23 mouse cellular contexts compared by ENCODE assay signal in the genomic region with DNA sequence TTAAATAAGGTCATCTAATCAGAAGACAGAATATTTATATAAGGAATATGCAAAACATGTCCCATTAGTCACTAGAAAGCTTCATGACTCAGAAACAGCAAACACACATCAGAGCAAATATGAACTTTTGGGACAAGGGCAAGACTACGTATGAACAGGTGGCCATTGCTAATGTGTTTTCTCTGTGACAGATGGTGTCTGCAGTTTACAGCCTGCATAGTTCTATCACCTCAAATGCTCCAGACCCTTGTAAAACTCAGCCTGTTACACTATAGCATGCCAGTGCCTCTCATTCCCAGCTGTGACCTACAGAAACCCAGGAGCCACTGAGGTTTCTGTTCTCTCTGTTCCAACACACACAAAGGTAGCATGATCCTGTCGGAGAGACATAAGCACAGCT.
A peak's percentile ranks its signal among the peaks of the same experiment; 100 is the strongest.
DNase-seq lines count a peak whose midpoint lies in the region; ATAC-seq and TF ChIP-seq lines count a peak whose summit lies in the region.
"Had no signal": no experiment of that assay in that cellular context is flagged by ENCODE, and none has a peak within 500 bp of the region (broad histone marks: within the 10 kb centered on the region; RNA-seq: fewer than 3 reads in every experiment).

No protein-coding gene starts in this region.

- H3K9ac ChIP-seq in forebrain, embryonic 15.5 days (replicated peaks): no peak overlapping the region
- H3K9ac ChIP-seq in forebrain, embryonic 11.5 days (ENCODE audit: low read length): no peak overlapping the region
- no peak overlapping the region for H3K9ac ChIP-seq in limb, embryonic 12.5 days (replicated peaks)
- no peak overlapping the region for H3K9ac ChIP-seq in intestine, embryonic 16.5 days (ENCODE audit: low read depth, low read length)
- H3K9ac ChIP-seq: hindbrain, embryonic 12.5 days; kidney, embryonic 15.5 days; liver, postnatal 0 days had no signal

- H3K4me1 ChIP-seq in forebrain, embryonic 15.5 days: peaks cover 5% of the 10 kb centered on the region; the same call in 1 of the 2 replicates
- H3K4me1 ChIP-seq in forebrain, embryonic 11.5 days (replicated peaks; ENCODE audit: control insufficient read depth, insufficient read depth, low read length): 0 out of 2 replicates have a peak, but pooled peaks cover 2% of the 10 kb centered on the region
- H3K4me1 ChIP-seq in limb, embryonic 12.5 days (replicated peaks): no peaks in the 10 kb centered on the region
- no peaks in the 10 kb centered on the region for H3K4me1 ChIP-seq in intestine, embryonic 16.5 days (ENCODE audit: control insufficient read depth, insufficient read depth, low read length)
- H3K4me1 ChIP-seq: hindbrain, embryonic 12.5 days; kidney, embryonic 15.5 days had no signal

- TF ChIP-seq CTCF in C2C12 (IDR thresholded peaks at IDR 0.05; ENCODE audit: control insufficient read depth, insufficient read depth, insufficient read length): no peak

- no peak overlapping the region for H3K4me2 ChIP-seq in forebrain, embryonic 15.5 days (replicated peaks)
- no peak overlapping the region for H3K4me2 ChIP-seq in forebrain, embryonic 11.5 days (ENCODE audit: low read depth, low read length, severe bottlenecking)
- H3K4me2 ChIP-seq in limb, embryonic 12.5 days: no peak overlapping the region
- no peak overlapping the region for H3K4me2 ChIP-seq in intestine, embryonic 16.5 days (ENCODE audit: low read depth, low read length)
- H3K4me2 ChIP-seq: hindbrain, embryonic 12.5 days; kidney, embryonic 15.5 days; liver, embryonic 11.5 days had no signal

- H3K36me3 ChIP-seq in forebrain, embryonic 15.5 days: no peaks in the 10 kb centered on the region
- H3K36me3 ChIP-seq in forebrain, embryonic 11.5 days (ENCODE audit: control insufficient read depth, insufficient read depth, low read length): no peaks in the 10 kb centered on the region
- no peaks in the 10 kb centered on the region for H3K36me3 ChIP-seq in C2C12 (ENCODE audit: control insufficient read depth, insufficient read depth)
- no peaks in the 10 kb centered on the region for H3K36me3 ChIP-seq in limb, embryonic 12.5 days
- no peaks in the 10 kb centered on the region for H3K36me3 ChIP-seq in intestine, embryonic 16.5 days (ENCODE audit: control insufficient read depth, insufficient read depth, low read length)
- H3K36me3 ChIP-seq: hindbrain, embryonic 12.5 days; kidney, embryonic 15.5 days; midbrain, embryonic 10.5 days had no signal

- no peak overlapping the region for H3K27ac ChIP-seq in forebrain, embryonic 15.5 days (replicated peaks)
- H3K27ac ChIP-seq in forebrain, embryonic 11.5 days (ENCODE audit: low read depth, low read length): no peak overlapping the region
- H3K27ac ChIP-seq in limb, embryonic 12.5 days: no peak overlapping the region
- no peak overlapping the region for H3K27ac ChIP-seq in intestine, embryonic 16.5 days (ENCODE audit: low read length)
- H3K27ac ChIP-seq: gastrocnemius, adult 2 months; hindbrain, embryonic 12.5 days; kidney, embryonic 15.5 days; midbrain, embryonic 10.5 days; stomach, postnatal 0 days had no signal

- WGBS in forebrain, embryonic 15.5 days: 66% methylated on average over 2 of the region's 2 CpGs
- 77% methylated on average over 2 of the region's 2 CpGs for WGBS in forebrain, embryonic 11.5 days
- WGBS in limb, embryonic 12.5 days: 48% methylated on average over 2 of the region's 2 CpGs
- 59% methylated on average over 2 of the region's 2 CpGs for WGBS in intestine, embryonic 16.5 days

- H3K79me2 ChIP-seq in C2C12 (ENCODE audit: control insufficient read depth, insufficient read depth): no peaks in the 10 kb centered on the region

- H3K79me3 ChIP-seq in C2C12 (ENCODE audit: low read depth): no peaks in the 10 kb centered on the region

- H3ac ChIP-seq in C2C12 (ENCODE audit: control insufficient read depth, insufficient read length, low read depth): no peak overlapping the region

- ATAC-seq in forebrain, embryonic 15.5 days (replicated peaks): 0 out of 2 replicates have a peak, but pooled peaks have one; percentile 16
- no peak for ATAC-seq in forebrain, embryonic 11.5 days (replicated peaks; ENCODE audit: low FRiP score)
- ATAC-seq in limb, embryonic 12.5 days (ENCODE audit: insufficient number of reproducible peaks, insufficient read depth, low FRiP score, low TSS enrichment, low read depth): peak; percentile 80
- ATAC-seq in intestine, embryonic 16.5 days: no peak
- ATAC-seq: liver, postnatal 0 days; lung, postnatal 0 days had no signal

- H3K4me3 ChIP-seq in forebrain, embryonic 15.5 days: no peak overlapping the region
- H3K4me3 ChIP-seq in forebrain, embryonic 11.5 days (ENCODE audit: low read depth, low read length): no peak overlapping the region
- H3K4me3 ChIP-seq in C2C12 (ENCODE audit: insufficient read depth, poor library complexity, severe bottlenecking): no peak overlapping the region
- H3K4me3 ChIP-seq in limb, embryonic 12.5 days (replicated peaks): no peak overlapping the region
- no peak overlapping the region for H3K4me3 ChIP-seq in intestine, embryonic 16.5 days (ENCODE audit: low read length)
- H3K4me3 ChIP-seq: gastrocnemius, adult 2 months; hindbrain, embryonic 12.5 days; kidney, embryonic 15.5 days; midbrain, embryonic 10.5 days had no signal

- DNase-seq in cerebellum, adult 11-12 months: peak; percentile 13
- DNase-seq in cerebellum, adult 11 months: no peak
- DNase-seq in forebrain, embryonic 11.5 days (ENCODE audit: low spot score): no peak
- no peak for DNase-seq in layer of hippocampus, postnatal 36 days
- DNase-seq: adrenal gland, postnatal 14 days; embryo, embryonic 11 days; gastrocnemius, adult 2 months; kidney, adult 11 months; kidney, postnatal 36 days; liver, postnatal 0 days; right cerebral cortex, postnatal 14 days; thymus, adult 2 months; thymus, postnatal 4 days had no signal

- H3K27me3 ChIP-seq in forebrain, embryonic 15.5 days: no peaks in the 10 kb centered on the region
- no peaks in the 10 kb centered on the region for H3K27me3 ChIP-seq in forebrain, embryonic 11.5 days (ENCODE audit: control insufficient read depth, insufficient read depth, low read length)
- H3K27me3 ChIP-seq in C2C12 (ENCODE audit: control insufficient read depth, insufficient read depth, insufficient read length): no peaks in the 10 kb centered on the region
- no peaks in the 10 kb centered on the region for H3K27me3 ChIP-seq in limb, embryonic 12.5 days
- no peaks in the 10 kb centered on the region for H3K27me3 ChIP-seq in intestine, embryonic 16.5 days (replicated peaks; ENCODE audit: control insufficient read depth, insufficient read depth, low read length)
- H3K27me3 ChIP-seq: hindbrain, embryonic 12.5 days; kidney, embryonic 15.5 days had no signal

- no peaks in the 10 kb centered on the region for H3K9me3 ChIP-seq in forebrain, embryonic 15.5 days
- H3K9me3 ChIP-seq in forebrain, embryonic 11.5 days (ENCODE audit: control insufficient read depth, low read length): no peaks in the 10 kb centered on the region
- H3K9me3 ChIP-seq in limb, embryonic 12.5 days: no peaks in the 10 kb centered on the region
- H3K9me3 ChIP-seq in intestine, embryonic 16.5 days (ENCODE audit: control insufficient read depth, low read length): no peaks in the 10 kb centered on the region
- H3K9me3 ChIP-seq: hindbrain, embryonic 12.5 days; kidney, embryonic 15.5 days; midbrain, embryonic 10.5 days had no signal

TF ChIP-seq in C2C12, 6 proteins besides CTCF, POLR2A, EP300 and RAD21:
- TF ChIP-seq MYOG (IDR thresholded peaks at IDR 0.05; ENCODE audit: control insufficient read depth, extremely low read depth, insufficient read length): no peak
- TF ChIP-seq MYOD1 (IDR thresholded peaks at IDR 0.05; ENCODE audit: control insufficient read depth, insufficient read length, low read depth): peak; percentile 53

Comparison
In these comparisons a context has a peak if more than half of its experiments do, and no peak if none do; other contexts are left out.
1. ATAC-seq: peak in forebrain, embryonic 15.5 days (single experiment) and limb, embryonic 12.5 days (single experiment); none in forebrain, embryonic 11.5 days (single experiment) and intestine, embryonic 16.5 days (single experiment).